Mouse (Mus musculus): ENCODE data around the gene Ifnar1. TPM values are rescaled to one million over a fixed set of nuclear protein-coding genes. Genes with fewer than 3 reads are reported as not detected.
A peak's percentile ranks its signal among the peaks of the same experiment; 100 is the strongest.
"Not testable (repeated sequence)": the region's sequence is repeated elsewhere in the genome, so short reads cannot be mapped to it uniquely, and the experiment has no call there.

The Ifnar1 gene
- 55.9 and 56.1 TPM in 2 replicates for polyA plus RNA-seq (2015; fragmentation: Nextera tagmentation; extraction: Ambion mirVana)

GRCm38 (mm10) chr16:91484808-91485700 is at the start of gene Ifnar1:
Gene Ifnar1, plus strand, starts transcription at chr16:91485238.
- Histone ChIP-seq H3K9ac (replicated peaks; ENCODE audit: low read depth, low read length) (peak within 1 kb of the TSS; percentile 99), H3K4me1 (replicated peaks; ENCODE audit: control insufficient read depth, insufficient read depth, low read length) (peaks cover 25% of the 10 kb centered on the region), H3K4me2 (ENCODE audit: low read length) (peak within 1 kb of the TSS; percentile 63), H3K27me3 (replicated peaks; ENCODE audit: control insufficient read depth, insufficient read depth, low read length) (no peaks in the 10 kb centered on the region), H3K9me3 (ENCODE audit: control insufficient read depth, low read length) (no peaks in the 10 kb centered on the region), H3K27ac (ENCODE audit: low read length) (peak within 1 kb of the TSS; percentile 92), H3K36me3 (ENCODE audit: control insufficient read depth, insufficient read depth) (peaks cover 5% of the 10 kb centered on the region), H3K4me3 (replicated peaks; ENCODE audit: low read length) (peak within 1 kb of the TSS; percentile 89)
- peak; percentile 98 for ATAC-seq
- under 1% methylated on average over 62 of the region's 68 CpGs for WGBS

DNA sequence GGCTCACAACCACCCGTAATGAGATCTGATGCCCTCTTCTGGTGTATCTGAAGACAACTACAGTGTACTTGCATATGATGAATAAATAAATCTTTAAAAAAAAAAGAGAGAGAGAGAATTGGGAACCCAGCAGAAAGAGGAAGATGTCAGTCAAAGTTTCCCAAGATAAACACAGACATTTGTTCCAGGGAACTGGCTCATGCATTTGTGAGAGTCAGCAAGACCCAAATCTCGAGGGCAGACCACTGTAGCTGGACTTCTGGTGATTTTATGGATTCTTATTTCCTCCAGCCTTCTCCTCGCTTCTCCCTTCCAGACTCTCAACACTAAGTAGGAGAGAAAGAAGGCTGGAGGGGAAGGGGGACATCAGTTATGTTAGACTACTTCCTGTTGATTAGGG is 47.0 kb upstream of the Ifnar1 start:
- H3K9ac ChIP-seq (replicated peaks; ENCODE audit: low read depth, low read length), result no peak overlapping the region
- no peaks in the 10 kb centered on the region for H3K9me3 ChIP-seq (ENCODE audit: control insufficient read depth, low read length)
- WGBS, result 69% methylated on average over 3 of the region's 3 CpGs
- ATAC-seq, result no peak
- no peak overlapping the region for H3K4me3 ChIP-seq (replicated peaks; ENCODE audit: low read length)
- no peak overlapping the region for H3K27ac ChIP-seq (ENCODE audit: low read length)
- no peak overlapping the region for H3K4me2 ChIP-seq (ENCODE audit: low read length)
- no peaks in the 10 kb centered on the region for H3K4me1 ChIP-seq (replicated peaks; ENCODE audit: control insufficient read depth, insufficient read depth, low read length)
- H3K36me3 ChIP-seq (ENCODE audit: control insufficient read depth, insufficient read depth), result no peaks in the 10 kb centered on the region
- H3K27me3 ChIP-seq (replicated peaks; ENCODE audit: control insufficient read depth, insufficient read depth, low read length), result no peaks in the 10 kb centered on the region

DNA sequence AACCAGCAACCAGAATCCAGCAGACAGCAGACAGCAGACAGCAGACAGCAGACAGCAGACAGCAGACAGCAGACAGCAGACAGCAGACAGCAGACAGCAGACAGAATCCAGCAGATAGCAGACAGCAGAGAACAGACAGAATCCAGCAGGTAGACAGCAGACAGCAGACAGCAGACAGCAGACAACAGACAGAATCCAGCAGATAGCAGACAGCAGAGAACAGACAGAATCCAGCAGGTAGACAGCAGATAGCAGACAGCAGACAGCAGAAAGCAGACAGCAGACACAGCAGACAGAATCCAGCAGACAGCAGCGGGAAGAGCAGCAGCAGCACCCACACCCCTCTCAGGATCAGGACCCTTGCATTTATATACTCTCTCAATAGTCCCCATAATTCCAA is 46.4 kb upstream of the Ifnar1 start:
- H3K9ac ChIP-seq (replicated peaks; ENCODE audit: low read depth, low read length); H3K36me3 ChIP-seq (ENCODE audit: control insufficient read depth, insufficient read depth); H3K27me3 ChIP-seq (replicated peaks; ENCODE audit: control insufficient read depth, insufficient read depth, low read length); H3K4me1 ChIP-seq (replicated peaks; ENCODE audit: control insufficient read depth, insufficient read depth, low read length); H3K4me2 ChIP-seq (ENCODE audit: low read length); H3K27ac ChIP-seq (ENCODE audit: low read length); ATAC-seq; H3K9me3 ChIP-seq (ENCODE audit: control insufficient read depth, low read length); H3K4me3 ChIP-seq (replicated peaks; ENCODE audit: low read length): not testable (repeated sequence)
- WGBS, result 72% methylated on average over 1 of the region's 1 CpGs

GRCm38 (mm10) chr16:91441366-91441765 is 43.7 kb upstream of the Ifnar1 start:
- Histone ChIP-seq H3K27me3 (replicated peaks; ENCODE audit: control insufficient read depth, insufficient read depth, low read length) (no peaks in the 10 kb centered on the region), H3K4me1 (replicated peaks; ENCODE audit: control insufficient read depth, insufficient read depth, low read length) (no peaks in the 10 kb centered on the region), H3K27ac (ENCODE audit: low read length) (no peak overlapping the region), H3K9ac (replicated peaks; ENCODE audit: low read depth, low read length) (no peak overlapping the region), H3K9me3 (ENCODE audit: control insufficient read depth, low read length) (no peaks in the 10 kb centered on the region), H3K36me3 (ENCODE audit: control insufficient read depth, insufficient read depth) (no peaks in the 10 kb centered on the region), H3K4me3 (replicated peaks; ENCODE audit: low read length) (no peak overlapping the region), H3K4me2 (ENCODE audit: low read length) (no peak overlapping the region)
- WGBS, result 69% methylated on average over 7 of the region's 7 CpGs
- no peak for ATAC-seq

DNA sequence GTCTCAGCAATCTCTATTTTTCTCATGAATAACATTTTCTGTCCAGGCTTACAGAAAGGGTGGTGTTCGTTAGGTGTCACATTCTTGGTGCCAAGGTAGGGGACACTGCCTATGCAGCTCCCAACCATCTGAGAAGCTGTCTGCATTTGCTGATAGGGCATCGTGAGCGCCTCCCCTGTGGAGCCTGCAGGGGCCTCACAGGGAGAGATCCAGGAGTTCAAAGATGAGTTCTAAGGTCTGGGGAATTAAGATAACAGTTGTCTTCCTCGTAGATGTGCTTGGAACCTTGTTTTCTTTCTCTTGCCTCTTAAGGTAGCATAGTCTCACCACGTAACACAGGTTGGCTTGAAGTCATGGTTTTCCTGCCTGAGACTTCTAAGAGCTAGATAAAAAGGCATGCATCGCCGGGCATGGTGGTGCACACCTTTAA is 43.2 kb upstream of the Ifnar1 start:
- no peak overlapping the region for H3K27ac ChIP-seq (ENCODE audit: low read length)
- no peak overlapping the region for H3K9ac ChIP-seq (replicated peaks; ENCODE audit: low read depth, low read length)
- no peaks in the 10 kb centered on the region for H3K4me1 ChIP-seq (replicated peaks; ENCODE audit: control insufficient read depth, insufficient read depth, low read length)
- H3K9me3 ChIP-seq (ENCODE audit: control insufficient read depth, low read length), result no peaks in the 10 kb centered on the region
- no peak overlapping the region for H3K4me3 ChIP-seq (replicated peaks; ENCODE audit: low read length)
- no peak for ATAC-seq
- no peaks in the 10 kb centered on the region for H3K36me3 ChIP-seq (ENCODE audit: control insufficient read depth, insufficient read depth)
- 83% methylated on average over 7 of the region's 7 CpGs for WGBS
- H3K4me2 ChIP-seq (ENCODE audit: low read length), result no peak overlapping the region
- H3K27me3 ChIP-seq (replicated peaks; ENCODE audit: control insufficient read depth, insufficient read depth, low read length), result no peaks in the 10 kb centered on the region

DNA sequence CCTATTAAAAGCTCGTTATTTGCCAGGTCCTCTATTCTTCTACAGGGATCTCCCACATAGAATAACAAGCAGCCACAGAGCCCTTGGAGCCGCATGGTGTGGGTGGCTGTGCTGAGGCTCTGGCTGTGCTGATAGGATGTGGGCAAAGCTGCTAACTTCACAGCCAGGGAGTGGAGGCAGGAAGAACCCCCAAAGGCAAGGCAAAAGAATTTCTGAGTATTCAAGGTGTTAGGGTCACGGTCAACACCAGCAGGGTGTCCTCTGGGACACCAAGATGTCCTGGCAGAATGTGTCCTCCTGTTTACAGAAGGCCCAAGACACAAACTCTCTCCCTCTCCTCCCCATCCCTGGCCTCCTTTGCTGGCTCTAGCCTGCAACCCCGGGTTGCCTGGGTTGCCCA is 42.6 kb upstream of the Ifnar1 start:
- no peak overlapping the region for H3K4me3 ChIP-seq (replicated peaks; ENCODE audit: low read length)
- no peaks in the 10 kb centered on the region for H3K9me3 ChIP-seq (ENCODE audit: control insufficient read depth, low read length)
- ATAC-seq, result no peak
- H3K27me3 ChIP-seq (replicated peaks; ENCODE audit: control insufficient read depth, insufficient read depth, low read length), result no peaks in the 10 kb centered on the region
- H3K36me3 ChIP-seq (ENCODE audit: control insufficient read depth, insufficient read depth), result no peaks in the 10 kb centered on the region
- no peak overlapping the region for H3K9ac ChIP-seq (replicated peaks; ENCODE audit: low read depth, low read length)
- H3K4me2 ChIP-seq (ENCODE audit: low read length), result no peak overlapping the region
- 66% methylated on average over 4 of the region's 4 CpGs for WGBS
- no peaks in the 10 kb centered on the region for H3K4me1 ChIP-seq (replicated peaks; ENCODE audit: control insufficient read depth, insufficient read depth, low read length)
- H3K27ac ChIP-seq (ENCODE audit: low read length), result no peak overlapping the region

DNA sequence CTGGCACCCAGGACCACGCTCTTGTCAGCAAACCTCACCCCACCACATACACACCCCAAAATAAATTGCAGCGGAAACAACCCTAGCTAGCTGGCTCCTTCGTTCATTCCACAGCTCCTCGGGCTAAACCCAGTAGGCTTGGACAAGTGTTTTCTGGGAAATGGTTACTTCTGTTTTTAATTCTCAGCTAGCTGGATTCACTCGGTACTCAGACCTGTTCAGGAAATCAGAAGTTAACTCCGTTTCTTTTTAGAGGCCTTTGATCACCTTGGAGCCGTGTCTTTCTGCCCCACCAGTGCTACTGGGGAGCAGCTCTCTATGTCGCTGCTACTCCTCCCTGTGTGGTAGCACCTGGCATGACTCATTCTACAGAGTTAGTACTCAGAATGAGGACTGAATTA is 41.8 kb upstream of the Ifnar1 start:
- H3K4me3 ChIP-seq (replicated peaks; ENCODE audit: low read length), result no peak overlapping the region
- 80% methylated on average over 8 of the region's 8 CpGs for WGBS
- H3K9me3 ChIP-seq (ENCODE audit: control insufficient read depth, low read length), result no peaks in the 10 kb centered on the region
- no peak overlapping the region for H3K27ac ChIP-seq (ENCODE audit: low read length)
- ATAC-seq, result no peak
- H3K4me2 ChIP-seq (ENCODE audit: low read length), result no peak overlapping the region
- no peaks in the 10 kb centered on the region for H3K4me1 ChIP-seq (replicated peaks; ENCODE audit: control insufficient read depth, insufficient read depth, low read length)
- H3K9ac ChIP-seq (replicated peaks; ENCODE audit: low read depth, low read length), result no peak overlapping the region
- no peaks in the 10 kb centered on the region for H3K36me3 ChIP-seq (ENCODE audit: control insufficient read depth, insufficient read depth)
- no peaks in the 10 kb centered on the region for H3K27me3 ChIP-seq (replicated peaks; ENCODE audit: control insufficient read depth, insufficient read depth, low read length)

DNA sequence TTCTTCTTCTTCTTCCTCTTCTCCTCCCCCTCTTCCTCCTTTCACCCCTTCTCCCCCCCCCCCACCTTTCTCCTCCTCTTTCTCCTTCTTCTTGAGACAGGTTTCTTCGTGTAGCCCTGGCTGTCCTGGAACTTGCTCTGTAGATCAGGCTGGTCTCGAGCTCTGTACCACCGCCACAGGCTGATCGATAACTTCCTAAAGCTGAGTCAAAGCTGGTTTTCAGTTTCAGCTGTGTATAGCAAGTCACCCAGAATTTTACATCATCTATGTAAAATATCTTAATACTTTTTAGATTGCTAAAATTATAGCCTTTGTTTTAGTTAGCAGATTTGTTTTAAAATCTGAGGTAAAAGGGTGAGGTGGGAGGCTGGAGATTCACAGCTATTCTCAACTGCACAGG is 40.2 kb upstream of the Ifnar1 start:
- Histone ChIP-seq H3K9ac (replicated peaks; ENCODE audit: low read depth, low read length) (no peak overlapping the region), H3K9me3 (ENCODE audit: control insufficient read depth, low read length) (no peaks in the 10 kb centered on the region), H3K4me1 (replicated peaks; ENCODE audit: control insufficient read depth, insufficient read depth, low read length) (no peaks in the 10 kb centered on the region), H3K4me3 (replicated peaks; ENCODE audit: low read length) (no peak overlapping the region), H3K36me3 (ENCODE audit: control insufficient read depth, insufficient read depth) (no peaks in the 10 kb centered on the region), H3K4me2 (ENCODE audit: low read length) (no peak overlapping the region), H3K27ac (ENCODE audit: low read length) (no peak overlapping the region), H3K27me3 (replicated peaks; ENCODE audit: control insufficient read depth, insufficient read depth, low read length) (no peaks in the 10 kb centered on the region)
- 93% methylated on average over 4 of the region's 4 CpGs for WGBS
- ATAC-seq, result no peak

GRCm38 (mm10) chr16:91445566-91445965 is 39.5 kb upstream of the Ifnar1 start:
- no peak overlapping the region for H3K4me2 ChIP-seq (ENCODE audit: low read length)
- no peak for ATAC-seq
- H3K27me3 ChIP-seq (replicated peaks; ENCODE audit: control insufficient read depth, insufficient read depth, low read length), result no peaks in the 10 kb centered on the region
- 91% methylated on average over 5 of the region's 5 CpGs for WGBS
- no peak overlapping the region for H3K9ac ChIP-seq (replicated peaks; ENCODE audit: low read depth, low read length)
- no peaks in the 10 kb centered on the region for H3K36me3 ChIP-seq (ENCODE audit: control insufficient read depth, insufficient read depth)
- H3K4me3 ChIP-seq (replicated peaks; ENCODE audit: low read length), result no peak overlapping the region
- no peak overlapping the region for H3K27ac ChIP-seq (ENCODE audit: low read length)
- no peaks in the 10 kb centered on the region for H3K4me1 ChIP-seq (replicated peaks; ENCODE audit: control insufficient read depth, insufficient read depth, low read length)
- no peaks in the 10 kb centered on the region for H3K9me3 ChIP-seq (ENCODE audit: control insufficient read depth, low read length)
